Mouse (Mus musculus) liver, embryonic 14.5 days (tissue): ENCODE data around the gene Dnajc2.
"Not testable (repeated sequence)": the region's sequence is repeated elsewhere in the genome, so short reads cannot be mapped to it uniquely, and the experiment has no call there.

Experiments
- CTCF ChIP-seq: IDR thresholded peaks from 2 replicates; pipeline ENCODE4 v1.5.1; 2016; ENCODE audit warnings: antibody characterized with exemption, low read depth, control low read depth
- EP300 ChIP-seq: IDR thresholded peaks from 2 replicates; pipeline ENCODE4 v1.6.1; 2016; ENCODE audit warnings: antibody characterized with exemption, low read depth

- not testable (repeated sequence) for TF ChIP-seq CTCF, EP300
Observed at GRCm38 (mm10) chr5:21708011-21708410, 77.0 kb downstream of the Dnajc2 start.
